Mouse (Mus musculus): ENCODE measurements at regions not wholly inside any gene's neighbourhood (a gene's known extent, or its start where the extent isn't known, plus 50 kb on each side); places are given as distances from the start of the nearest gene placed in this dataset.

GRCm38 (mm10) chr12:70763542-70763941 lies 61.8 kb upstream of the Frmd6 start:
- no peak for DNase-seq (ENCODE audit: low spot score)

- DNase-seq (ENCODE audit: low spot score), result no peak
These were observed 59.0 kb upstream of the Frmd6 start for GRCm38 (mm10) chr12:70766319-70766718.

- DNase-seq (ENCODE audit: low spot score), result no peak
These were observed 57.4 kb upstream of the Frmd6 start for GRCm38 (mm10) chr12:70767959-70768358.

- DNase-seq (ENCODE audit: low spot score), result no peak
These were observed 56.6 kb upstream of the Frmd6 start for GRCm38 (mm10) chr12:70768745-70769144.

- DNase-seq (ENCODE audit: low spot score), result peak; percentile 21
These were observed 55.7 kb upstream of the Frmd6 start for GRCm38 (mm10) chr12:70769538-70770176.

GRCm38 (mm10) chr12:70774006-70774405 lies 51.3 kb upstream of the Frmd6 start:
- no peak for DNase-seq (ENCODE audit: low spot score)

GRCm38 (mm10) chr12:70774816-70775591 lies 50.3 kb upstream of the Frmd6 start:
- DNase-seq (ENCODE audit: low spot score), result no peak

Measured in urinary bladder, postnatal 14 days (tissue).